Mouse (Mus musculus) liver, adult (tissue): Measurements from ENCODE around the gene Olfr463.

Source experiments
- GATA4 ChIP-seq: IDR thresholded peaks from 2 replicates; pipeline ENCODE4 v1.6.1; 2014; ENCODE audit warnings: mild to moderate bottlenecking, low read length; ENCODE audit not compliant: insufficient replicate concordance

Olfr463 gene

GRCm38 (mm10) chr11:87897287-87897686, at the start of gene Olfr463:
Gene Olfr463, minus strand, starts transcription at chr11:87897387.
- TF ChIP-seq GATA4: no peak

GRCm38 (mm10) chr11:87935467-87935866, 38.3 kb upstream of the Olfr463 start:
- no peak for TF ChIP-seq GATA4

- TF ChIP-seq GATA4: no peak
These were observed 36.5 kb upstream of the Olfr463 start for GRCm38 (mm10) chr11:87933731-87934130.

- no peak for TF ChIP-seq GATA4
These were observed 33.2 kb upstream of the Olfr463 start for GRCm38 (mm10) chr11:87930348-87930747.

- TF ChIP-seq GATA4: no peak
These were observed 23.8 kb upstream of the Olfr463 start, which contains the start of gene Olfr464 for GRCm38 (mm10) chr11:87920966-87921365. Gene Olfr464, minus strand, starts transcription at chr11:87920967.

- TF ChIP-seq GATA4: no peak
These were observed 23.1 kb upstream of the Olfr463 start for GRCm38 (mm10) chr11:87920301-87920700.

- no peak for TF ChIP-seq GATA4
These were observed 18.8 kb upstream of the Olfr463 start for GRCm38 (mm10) chr11:87916005-87916404.

GRCm38 (mm10) chr11:87904331-87904730, 7.1 kb upstream of the Olfr463 start:
- TF ChIP-seq GATA4: no peak

- no peak for TF ChIP-seq GATA4
These were observed 5.0 kb downstream of the Olfr463 start, which contains the start of gene Olfr462 for GRCm38 (mm10) chr11:87892168-87892567. Gene Olfr462, minus strand, starts transcription at chr11:87892268.

- no peak for TF ChIP-seq GATA4
These were observed 12.3 kb downstream of the Olfr463 start for GRCm38 (mm10) chr11:87884856-87885255.

GRCm38 (mm10) chr11:87883493-87883892, 13.7 kb downstream of the Olfr463 start:
- no peak for TF ChIP-seq GATA4

- TF ChIP-seq GATA4: no peak
These were observed 15.5 kb downstream of the Olfr463 start for GRCm38 (mm10) chr11:87881714-87882113.

GRCm38 (mm10) chr11:87879826-87880225, 17.4 kb downstream of the Olfr463 start:
- no peak for TF ChIP-seq GATA4

GRCm38 (mm10) chr11:87875436-87875835, 21.8 kb downstream of the Olfr463 start, which contains the start of gene Epx:
Gene Epx, minus strand, starts transcription at chr11:87875536.
- no peak for TF ChIP-seq GATA4

GRCm38 (mm10) chr11:87871766-87872165, 25.4 kb downstream of the Olfr463 start:
- TF ChIP-seq GATA4: no peak

- no peak for TF ChIP-seq GATA4
These were observed 27.1 kb downstream of the Olfr463 start for GRCm38 (mm10) chr11:87870096-87870495.

- TF ChIP-seq GATA4: no peak
These were observed 34.4 kb downstream of the Olfr463 start for GRCm38 (mm10) chr11:87862805-87863204.
